Mouse (Mus musculus) CH12.LX (cell line): ENCODE results near the gene Gm10198. TPM values are rescaled to one million over a fixed set of nuclear protein-coding genes. Genes with fewer than 3 reads are reported as not detected.

Experiments used
- DNase-seq: peaks from one replicate; pipeline ENCODE4 v3.0.0-alpha.2; 2013; ENCODE audit errors: extremely low read depth
- H3K27ac ChIP-seq: 2 replicates; pipeline ENCODE4 v1.5.1; 2012; ENCODE audit warnings: low read depth, mild to moderate bottlenecking, control low read depth, moderate library complexity; ENCODE audit not compliant: insufficient read depth
- H3K27me3 ChIP-seq: replicated peaks from 2 replicates; pipeline ENCODE3; 2012; ENCODE audit warnings: inconsistent platforms
- H3K36me3 ChIP-seq, 2 experiments: replicated peaks in 1 of 2; 2 replicates each; pipeline versions ENCODE3 to v1.6.1; 2012; ENCODE audit warnings: inconsistent platforms in 1 of 2, low read length in 1 of 2, mild to moderate bottlenecking in 1 of 2, mixed read lengths in 1 of 2, moderate library complexity in 1 of 2; ENCODE audit not compliant: control insufficient read depth in 1 of 2, insufficient read depth in 1 of 2
- H3K4me1 ChIP-seq, 2 experiments: 2 replicates each; pipeline ENCODE4 v1.6.1; 2012; ENCODE audit warnings: inconsistent platforms in 1 of 2, moderate library complexity in 1 of 2; ENCODE audit not compliant: insufficient read depth in 2 of 2, control insufficient read depth in 1 of 2
- H3K4me2 ChIP-seq: 2 replicates; pipeline ENCODE4 v1.6.1; 2012; ENCODE audit warnings: low read depth, mild to moderate bottlenecking, control low read depth; ENCODE audit not compliant: poor library complexity, insufficient read depth, severe bottlenecking
- H3K4me3 ChIP-seq, 3 experiments: fragments of 150-350 bp in 1 of 3; sonication (generic) in 1 of 3; replicated peaks in 1 of 3; 2 replicates each; pipeline versions ENCODE3 to v1.5.1; 2011 to 2012; ENCODE audit warnings: low read depth in 2 of 3, low read length in 2 of 3, mild to moderate bottlenecking in 2 of 3, moderate library complexity in 2 of 3, control low read depth in 1 of 3, improper control_type of control experiment in 1 of 3, inconsistent platforms in 1 of 3, mixed read lengths in 1 of 3; ENCODE audit not compliant: poor library complexity in 1 of 3
- H3K79me2 ChIP-seq: replicated peaks from 2 replicates; pipeline ENCODE4 v1.6.1; 2012; ENCODE audit warnings: mild to moderate bottlenecking, moderate library complexity; ENCODE audit not compliant: control insufficient read depth, poor library complexity, insufficient read depth, severe bottlenecking; ENCODE audit errors: extremely low read depth
- H3K9ac ChIP-seq: 2 replicates; pipeline ENCODE4 v1.6.1; 2012; ENCODE audit warnings: low read depth, mild to moderate bottlenecking, control low read depth, moderate library complexity; ENCODE audit not compliant: insufficient read depth
- H3K9me3 ChIP-seq: replicated peaks from 2 replicates; pipeline ENCODE3; 2012; ENCODE audit warnings: low read length, inconsistent platforms, mixed read lengths
- BHLHE40 ChIP-seq: IDR thresholded peaks from 2 replicates; pipeline ENCODE4 v1.6.1; 2011; ENCODE audit warnings: mild to moderate bottlenecking, low read depth, low read length, improper control_type of control experiment
- CTCF ChIP-seq, 2 experiments: IDR thresholded peaks in 1 of 2; conservative IDR thresholded peaks in 1 of 2; 2 replicates each; pipeline ENCODE4 v1.5.1; 2011 to 2012; ENCODE audit warnings: low read depth in 2 of 2, low read length in 2 of 2, improper control_type of control experiment in 1 of 2, inconsistent platforms in 1 of 2, mild to moderate bottlenecking in 1 of 2, moderate library complexity in 1 of 2
- HCFC1 ChIP-seq: IDR thresholded peaks from 2 replicates; pipeline ENCODE4 v1.6.1; 2012; ENCODE audit warnings: low read depth, mild to moderate bottlenecking, inconsistent platforms, low read length, improper control_type of control experiment
- JUND ChIP-seq: conservative IDR thresholded peaks from 2 replicates; pipeline ENCODE4 v1.6.1; 2011; ENCODE audit warnings: low read depth, low read length, improper control_type of control experiment
- MAFK ChIP-seq: IDR thresholded peaks from 2 replicates; pipeline ENCODE4 v1.6.1; 2011; ENCODE audit warnings: low read length, improper control_type of control experiment; ENCODE audit not compliant: insufficient replicate concordance
- MXI1 ChIP-seq: IDR thresholded peaks from 2 replicates; pipeline ENCODE4 v1.6.1; 2011; ENCODE audit warnings: mild to moderate bottlenecking, low read depth, low read length, improper control_type of control experiment
- PAX5 ChIP-seq: IDR thresholded peaks from 2 replicates; pipeline ENCODE4 v1.6.1; 2012; ENCODE audit warnings: low read length, inconsistent platforms, mixed read lengths
- POLR2AphosphoS2 ChIP-seq: IDR thresholded peaks from 2 replicates; pipeline ENCODE4 v1.6.1; 2011; ENCODE audit warnings: low read depth, low read length, improper control_type of control experiment
- USF1 ChIP-seq: IDR thresholded peaks from 2 replicates; pipeline ENCODE4 v1.6.1; 2014; ENCODE audit warnings: low read depth, mild to moderate bottlenecking, inconsistent platforms, low read length, improper control_type of control experiment
- ZKSCAN1 ChIP-seq: IDR thresholded peaks from 2 replicates; pipeline ENCODE4 v1.6.1; 2012; ENCODE audit warnings: low read depth, inconsistent platforms, low read length, improper control_type of control experiment, borderline replicate concordance
- dilution Hi-C: fragments of 300-500 bp; cut with MboI; formaldehyde crosslinking; loops from 2 replicates; pipeline ENCODE4 v1.14.3; 2020; ENCODE audit warnings: low sequenced_read_pairs; ENCODE audit not compliant: extremely low pct_unique_long_range_greater_than_20kb, extremely low pct_ligation_motif_present
- in situ Hi-C: fragments of 300-500 bp; cut with MboI; formaldehyde crosslinking; loops from 3 replicates; pipeline ENCODE4 v1.14.3; 2019; ENCODE audit warnings: low sequenced_read_pairs, low pct_ligation_motif_present, low pct_unique_long_range_greater_than_20kb, mixed read lengths
- polyA plus RNA-seq: library from polyadenylated mRNA; unstranded; fragments of >175 nt; gene quantifications from 2 replicates; pipeline ENCODE4 v1.2.1, GENCODE M21; 2012; ENCODE audit warnings: low read depth; ENCODE audit not compliant: insufficient read length
- total RNA-seq, 2 experiments: library from RNA; depleted of rRNA; stranded (reverse); fragments of 300-350 nt in 1 of 2; fragments of >200 nt in 1 of 2; gene quantifications; 2 replicates each; pipeline ENCODE4 v1.2.3; 2012 to 2014

Gene Gm10198
- total and polyA plus RNA-seq, 3 experiments = not detected

GRCm38 (mm10) chr13:111640319-111640718 lies 47.7 kb downstream of the Gm10198 start:
- Histone ChIP-seq H3K4me1 (peaks cover 0 to 6% of the 10 kb centered on the region in 2 experiments; a peak in 2 of 4 replicates), H3K27ac (no peak overlapping the region), H3K27me3 (no peaks in the 10 kb centered on the region), H3K36me3 (no peaks in the 10 kb centered on the region), H3K79me2 (no peaks in the 10 kb centered on the region), H3K9me3 (peaks cover 26% of the 10 kb centered on the region), H3K4me2 (no peak overlapping the region), H3K9ac (no peak overlapping the region), H3K4me3 (no peak overlapping the region)
- DNase-seq = no peak
- no peak for TF ChIP-seq BHLHE40
- no peak for TF ChIP-seq CTCF (conservative IDR thresholded peaks at IDR 0.05 in 1 of 2, IDR thresholded peaks at IDR 0.05 in 1 of 2; ENCODE audit: low read depth in 2 of 2, low read length in 2 of 2)
- TF ChIP-seq HCFC1 = no peak
- TF ChIP-seq POLR2AphosphoS2 = no peak
- no peak for TF ChIP-seq MAFK
- no peak for TF ChIP-seq USF1
- TF ChIP-seq ZKSCAN1 = no peak
- no peak for TF ChIP-seq JUND
- TF ChIP-seq PAX5 = no peak
- TF ChIP-seq MXI1 = no peak
- in situ Hi-C loops = no loop called here
- dilution Hi-C loops = no loop called here

Other genes starting within 250 kb of the Gm10198 start
- 43.3 and 50.4 TPM in 2 replicates for gene Gpbp1, start 102.7 kb upstream of the Gm10198 start, total RNA-seq (2012; rRNA removed)
- 96.1 and 107 TPM in 2 replicates for gene Gpbp1, start 102.7 kb upstream of the Gm10198 start, total RNA-seq (2014; rRNA removed)
- gene Gpbp1, start 102.7 kb upstream of the Gm10198 start, polyA plus RNA-seq = 85.7 and 99.6 TPM in 2 replicates
- gene Gm49496, start 42.8 kb upstream of the Gm10198 start, total RNA-seq (2012; rRNA removed) = not detected in 2 replicates
- gene Gm49496, start 42.8 kb upstream of the Gm10198 start, total RNA-seq (2014; rRNA removed) = not detected in 2 replicates
- gene Gm49496, start 42.8 kb upstream of the Gm10198 start, polyA plus RNA-seq = not detected in 2 replicates
- 3.3 and 3.4 TPM in 2 replicates for gene Mier3, start 88.2 kb downstream of the Gm10198 start, total RNA-seq (2012; rRNA removed)
- gene Mier3, start 88.2 kb downstream of the Gm10198 start, total RNA-seq (2014; rRNA removed) = 7.3 TPM in 2 replicates
- gene Mier3, start 88.2 kb downstream of the Gm10198 start, polyA plus RNA-seq = 7.0 and 7.3 TPM in 2 replicates
- gene Map3k1, start 216.2 kb downstream of the Gm10198 start, total RNA-seq (2012; rRNA removed) = 37.9 and 48.7 TPM in 2 replicates
- 7.7 and 10.7 TPM in 2 replicates for gene Map3k1, start 216.2 kb downstream of the Gm10198 start, total RNA-seq (2014; rRNA removed)
- gene Map3k1, start 216.2 kb downstream of the Gm10198 start, polyA plus RNA-seq = 13.4 and 14.7 TPM in 2 replicates